Mouse (Mus musculus) heart, adult 9 months (tissue): ENCODE data around the gene Ksr1.
A peak's percentile ranks its signal among the peaks of the same experiment; 100 is the strongest.

Experiments used
- DNase-seq, 2 experiments: peaks; one replicate each; pipeline ENCODE4 v3.0.0; 2022; ENCODE audit warnings: low spot score in 2 of 2

Ksr1 gene

DNA sequence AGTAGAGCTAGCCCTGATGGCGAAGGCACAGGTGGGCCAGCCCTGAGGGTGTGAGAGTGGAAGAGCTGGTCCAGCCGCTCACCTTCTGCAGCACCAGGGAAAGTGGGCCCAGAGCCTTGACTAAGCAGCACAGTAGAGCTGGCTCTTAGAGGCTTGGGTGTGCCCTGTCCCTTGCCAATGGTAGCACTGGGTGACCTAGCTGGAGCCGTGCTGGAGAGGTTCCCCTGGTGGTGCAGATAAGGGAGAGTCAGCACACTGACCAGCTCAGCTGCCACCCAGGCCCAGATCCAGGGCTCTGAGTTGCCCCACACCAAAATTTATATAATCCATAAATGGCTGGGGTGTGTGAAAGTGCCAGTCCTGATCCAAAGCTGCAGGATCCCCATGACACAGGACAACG, 79.0 kb downstream of the Ksr1 start:
- DNase-seq: no peak

DNA sequence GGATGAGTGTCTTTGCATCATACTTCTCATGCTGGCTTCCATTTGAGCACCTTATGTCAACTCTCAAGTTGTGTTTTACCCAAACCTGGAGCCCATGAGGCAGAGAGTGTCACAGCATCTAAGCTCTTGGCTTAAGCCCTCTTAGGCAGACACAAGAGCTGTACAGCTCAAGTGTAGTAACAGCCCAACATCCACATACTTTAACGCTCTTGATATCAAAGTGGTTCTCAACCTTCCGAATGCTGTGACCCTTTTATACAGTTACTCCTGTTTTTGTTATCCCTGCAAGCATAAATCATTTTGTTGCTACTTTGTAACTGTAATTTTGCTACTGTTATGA, 80.0 kb downstream of the Ksr1 start:
- no peak for DNase-seq

- DNase-seq: peak; percentile 88 to 89
Measured at GRCm38 (mm10) chr11:79065463-79066190, 80.6 kb downstream of the Ksr1 start.

DNA sequence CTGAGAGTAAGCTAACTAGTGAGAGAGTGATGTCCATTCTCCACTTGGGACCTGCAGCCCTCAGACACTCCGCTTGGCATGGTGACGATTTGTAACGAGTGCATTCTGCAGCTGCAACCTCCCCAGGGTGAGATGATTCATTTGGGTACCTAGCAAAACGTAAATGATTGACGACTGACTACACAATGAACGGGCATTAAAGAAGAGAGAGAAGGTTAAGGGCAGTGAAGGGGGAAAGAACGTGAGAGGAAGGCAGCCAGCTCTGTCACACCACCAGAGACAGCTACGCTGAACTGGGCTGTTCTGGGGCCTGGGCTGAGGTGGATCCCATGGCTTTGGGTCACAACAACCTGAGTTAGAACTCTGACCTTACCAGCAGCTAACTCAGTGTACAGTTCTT, 81.9 kb downstream of the Ksr1 start:
- DNase-seq: no peak

DNA sequence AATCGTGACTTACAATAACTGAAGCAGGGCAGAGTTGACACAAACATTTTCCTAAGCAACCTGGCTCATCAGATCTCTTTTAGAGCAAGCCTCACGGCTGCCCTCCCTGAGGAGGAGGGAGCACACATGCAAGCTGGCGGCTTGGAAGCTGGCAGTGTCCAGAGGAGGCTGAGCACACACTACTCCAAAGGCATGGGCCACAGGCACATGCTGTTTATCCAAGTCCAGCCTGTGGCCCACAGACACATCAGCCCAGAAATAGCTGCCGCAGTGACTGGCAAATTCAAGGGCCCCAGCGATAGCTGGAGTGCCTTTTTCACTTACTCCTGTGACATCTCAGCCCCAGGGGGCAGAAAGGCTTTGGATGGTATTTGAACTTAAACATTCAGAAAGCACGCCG, 82.6 kb downstream of the Ksr1 start:
- no peak for DNase-seq

DNA sequence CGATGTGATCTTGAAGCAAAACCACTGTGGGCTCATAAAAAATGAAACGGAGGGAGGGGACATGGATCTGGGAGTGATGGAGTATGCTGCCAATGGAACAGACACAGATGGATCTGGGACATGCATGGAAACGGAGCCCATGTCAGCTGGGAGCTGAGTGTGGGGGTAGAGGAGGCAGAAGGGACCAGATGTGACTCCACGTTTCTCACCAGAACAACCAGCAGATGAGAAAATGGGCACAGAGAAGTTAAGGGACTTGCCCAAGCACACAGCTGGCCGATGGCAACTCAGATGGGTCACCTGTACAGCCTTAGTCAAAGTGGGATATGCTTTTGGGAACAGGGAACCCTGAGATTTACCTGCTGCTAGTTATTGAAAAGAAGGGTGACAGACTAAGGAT, 83.3 kb downstream of the Ksr1 start:
- no peak for DNase-seq

DNA sequence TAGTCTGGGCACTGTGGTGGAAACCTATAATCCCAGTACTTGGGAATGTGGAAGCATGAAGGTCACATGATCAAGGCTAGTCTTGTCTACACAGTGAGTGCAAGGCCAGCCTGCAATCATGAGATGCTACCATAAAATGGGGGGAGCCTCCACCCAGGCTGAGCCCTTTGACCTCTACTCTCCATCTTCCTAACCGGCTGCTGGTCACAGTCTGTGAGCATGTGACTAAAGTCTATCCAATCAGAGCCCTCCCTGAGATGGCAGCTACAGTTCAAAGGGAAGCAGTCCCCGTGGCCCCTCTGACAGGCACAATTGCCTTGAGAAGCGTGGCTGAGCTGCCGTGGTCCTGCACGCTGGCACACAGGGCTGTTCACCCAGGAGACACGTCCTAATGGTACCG, 84.4 kb downstream of the Ksr1 start:
- no peak for DNase-seq

DNA sequence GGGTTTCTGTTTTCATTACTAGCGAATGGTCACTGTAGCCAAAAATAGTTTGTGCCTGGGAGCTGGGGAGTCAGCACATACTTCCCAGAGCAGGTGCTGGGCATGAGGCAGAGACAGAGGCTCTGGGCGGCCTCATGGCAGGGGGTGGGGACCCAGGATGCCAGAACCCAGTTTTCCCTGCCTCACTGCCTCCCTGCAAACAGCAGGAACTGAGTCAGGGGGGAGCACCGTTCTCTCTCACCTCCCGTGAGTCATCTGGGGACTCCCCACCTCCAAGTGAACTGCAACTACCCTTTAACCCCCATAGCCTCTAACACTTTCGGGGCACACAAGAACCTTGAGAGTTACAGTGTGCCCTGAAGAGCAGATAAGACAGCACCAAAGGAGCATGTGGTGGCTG, 86.4 kb downstream of the Ksr1 start:
- DNase-seq: no peak

DNA sequence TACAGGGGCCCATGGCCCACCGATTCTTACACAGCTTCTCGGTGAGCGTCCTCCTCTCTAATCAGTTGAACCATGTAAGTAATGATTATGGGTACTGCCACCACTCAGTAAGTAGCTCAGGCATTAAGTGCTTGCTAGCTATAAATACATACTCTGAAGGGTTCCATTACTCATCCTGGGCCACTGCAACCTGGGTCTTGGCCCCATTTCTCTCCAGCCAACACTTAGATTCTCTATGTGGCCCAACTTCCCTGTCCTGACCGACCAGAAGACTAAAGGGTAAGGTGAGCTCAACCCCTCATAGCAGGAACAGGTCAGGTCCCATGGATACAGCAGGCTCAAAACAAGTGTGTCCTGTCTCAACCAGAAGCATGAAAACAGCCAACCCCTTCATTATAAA, 87.1 kb downstream of the Ksr1 start:
- DNase-seq: no peak

DNA sequence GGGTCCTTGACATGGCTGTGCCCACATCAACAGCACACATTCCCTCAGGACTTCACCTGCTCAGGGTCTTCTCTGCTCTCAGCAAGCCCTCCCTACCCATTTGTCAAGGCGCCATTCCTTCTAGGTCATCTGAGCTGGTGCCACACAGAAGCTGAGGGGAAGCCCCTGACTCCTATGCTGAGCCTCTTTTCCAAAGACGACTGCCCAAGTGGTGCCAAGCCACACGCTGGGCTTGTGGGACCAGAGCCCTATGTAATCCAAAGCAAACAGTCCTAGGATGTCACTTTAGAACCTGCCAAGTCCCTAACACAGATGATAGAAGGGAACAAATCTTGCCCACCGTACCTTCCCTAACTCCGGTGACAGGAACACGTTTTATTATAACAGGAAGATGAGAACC, 87.6 kb downstream of the Ksr1 start:
- DNase-seq: no peak

- DNase-seq: no peak
Measured at GRCm38 (mm10) chr11:79057809-79058208, 88.4 kb downstream of the Ksr1 start.

- DNase-seq: no peak
Measured at GRCm38 (mm10) chr11:79056891-79057290, 89.3 kb downstream of the Ksr1 start.

GRCm38 (mm10) chr11:79056027-79056426, 90.2 kb downstream of the Ksr1 start:
- DNase-seq: peak in 1 of 2 experiments; percentile 56

GRCm38 (mm10) chr11:79055161-79055560, 91.0 kb downstream of the Ksr1 start:
- DNase-seq: no peak

DNA sequence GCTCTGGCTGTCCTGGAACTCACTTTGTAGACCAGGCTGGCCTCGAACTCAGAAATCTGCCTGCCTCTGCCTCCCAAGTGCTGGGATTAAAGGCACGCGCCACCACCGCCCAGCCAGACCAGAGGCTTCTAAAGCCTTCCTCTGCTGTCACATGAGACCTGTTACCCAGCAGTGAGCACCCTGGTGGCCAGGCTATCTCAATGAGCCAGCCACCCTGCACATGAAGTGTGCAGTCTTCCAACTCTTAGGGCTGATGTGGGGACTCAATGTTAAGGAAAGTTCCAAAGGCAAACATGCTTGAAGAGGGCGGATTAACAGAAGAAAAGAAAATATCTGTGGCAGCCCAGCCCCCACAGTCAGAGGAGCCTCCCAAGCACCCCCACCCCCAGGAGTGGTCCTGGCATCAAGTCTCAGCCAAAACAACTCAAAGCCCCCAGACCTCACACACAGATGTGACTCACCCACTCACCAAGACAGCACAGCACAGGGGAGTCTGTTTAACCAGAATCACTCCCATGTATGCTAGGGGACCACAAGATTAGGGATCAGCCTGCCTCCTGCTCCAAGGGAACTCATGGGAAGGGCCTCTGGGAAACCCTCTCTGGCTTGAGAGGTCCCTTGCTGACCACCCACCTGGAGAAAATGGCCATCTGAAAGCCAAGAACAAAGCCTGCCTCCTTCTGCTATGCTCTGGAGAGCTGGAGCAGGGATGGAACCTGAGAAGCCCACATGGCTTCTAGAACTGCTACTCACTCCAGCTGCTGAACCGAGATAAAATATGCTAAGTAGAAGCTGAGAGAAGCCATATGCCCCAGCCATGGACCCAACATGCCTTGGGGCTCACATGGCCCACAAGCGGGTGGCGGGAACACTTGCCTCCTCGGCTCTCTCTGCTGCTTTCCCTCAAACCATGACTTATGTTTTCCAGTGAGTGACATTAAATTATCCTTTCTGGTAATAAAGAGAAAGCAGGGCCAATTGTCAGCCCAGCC, 91.8 kb downstream of the Ksr1 start:
- peak in 1 of 2 experiments; percentile 53 for DNase-seq

GRCm38 (mm10) chr11:79053437-79053836, 92.8 kb downstream of the Ksr1 start:
- DNase-seq: no peak

GRCm38 (mm10) chr11:79052769-79053168, 93.4 kb downstream of the Ksr1 start:
- no peak for DNase-seq

GRCm38 (mm10) chr11:79051522-79051921, 94.7 kb downstream of the Ksr1 start:
- no peak for DNase-seq

GRCm38 (mm10) chr11:79050781-79051507, 95.3 kb downstream of the Ksr1 start:
- DNase-seq: no peak

DNA sequence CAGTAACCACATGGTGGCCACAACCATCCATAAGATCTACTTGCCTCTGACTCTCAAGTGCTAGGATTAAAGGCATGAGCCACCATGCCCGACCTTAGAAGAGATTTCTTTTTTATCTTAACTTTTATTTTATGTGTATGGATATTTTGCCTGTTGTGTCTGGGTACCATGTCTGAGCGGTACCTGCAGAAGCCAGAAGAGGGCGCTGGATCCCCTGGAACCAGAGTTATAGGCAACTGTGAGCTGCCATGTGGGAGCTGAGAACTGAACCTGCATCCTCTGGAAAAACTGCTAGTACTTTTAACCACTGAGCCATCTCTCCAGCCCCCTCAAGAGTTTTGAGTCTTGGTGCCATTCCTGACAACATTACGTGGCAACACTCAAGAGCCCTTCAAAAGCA, 97.3 kb downstream of the Ksr1 start:
- no peak for DNase-seq

- no peak for DNase-seq
Measured at GRCm38 (mm10) chr11:79047180-79047727, 99.0 kb downstream of the Ksr1 start.

GRCm38 (mm10) chr11:79046561-79047155, 99.5 kb downstream of the Ksr1 start:
- no peak for DNase-seq
